Mouse (Mus musculus): ENCODE measurements around the gene Hs1bp3. TPM values are rescaled to one million over a fixed set of nuclear protein-coding genes. Genes with fewer than 3 reads are reported as not detected.
A peak's percentile ranks its signal among the peaks of the same experiment; 100 is the strongest.

Gene Hs1bp3
- total RNA-seq, 2 experiments from 2014 or later = 10.5 to 12.0 TPM

DNA sequence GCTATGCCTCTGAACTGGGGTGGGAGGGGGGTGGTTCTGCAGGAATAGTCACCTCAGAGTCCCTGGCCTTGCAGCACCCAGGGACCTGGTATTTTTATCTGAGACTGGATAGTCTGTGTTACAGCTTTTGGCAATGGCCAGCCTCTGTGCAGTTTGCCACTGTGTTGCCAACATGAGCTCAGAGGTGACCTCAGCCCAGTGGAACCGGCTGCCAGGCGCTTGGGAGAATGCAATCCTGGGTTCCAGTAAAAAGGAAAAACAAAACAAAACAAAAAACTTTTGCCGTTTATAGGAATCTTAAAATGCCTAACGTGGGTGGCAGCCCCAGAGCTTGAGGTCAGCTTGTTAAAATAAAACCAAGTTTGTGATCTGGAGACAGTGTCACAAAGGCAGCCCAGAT, 21.0 kb downstream of the Hs1bp3 start:
- DNase-seq (ENCODE audit: low spot score in 2 of 2) = no peak

DNA sequence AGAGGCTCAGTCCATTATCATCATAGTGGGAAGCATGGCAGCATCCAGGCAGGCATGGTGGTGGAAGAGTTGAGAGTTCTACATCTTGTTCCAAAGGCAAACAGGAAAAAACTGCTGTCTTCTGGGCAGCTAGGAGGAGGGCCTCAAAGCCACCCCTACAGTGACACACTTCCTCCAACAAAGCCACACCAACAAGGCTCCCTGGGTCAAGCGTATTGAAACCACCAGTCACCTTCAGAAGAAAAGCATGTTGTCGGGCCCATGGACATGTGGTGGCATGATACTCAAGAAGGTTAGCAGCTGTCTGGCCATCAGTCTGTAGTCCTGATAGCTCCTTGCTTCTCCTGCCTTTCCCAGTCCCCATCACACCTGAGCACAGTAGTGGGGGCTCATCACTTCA, 22.3 kb downstream of the Hs1bp3 start:
- DNase-seq (ENCODE audit: low spot score in 2 of 2) = no peak

DNA sequence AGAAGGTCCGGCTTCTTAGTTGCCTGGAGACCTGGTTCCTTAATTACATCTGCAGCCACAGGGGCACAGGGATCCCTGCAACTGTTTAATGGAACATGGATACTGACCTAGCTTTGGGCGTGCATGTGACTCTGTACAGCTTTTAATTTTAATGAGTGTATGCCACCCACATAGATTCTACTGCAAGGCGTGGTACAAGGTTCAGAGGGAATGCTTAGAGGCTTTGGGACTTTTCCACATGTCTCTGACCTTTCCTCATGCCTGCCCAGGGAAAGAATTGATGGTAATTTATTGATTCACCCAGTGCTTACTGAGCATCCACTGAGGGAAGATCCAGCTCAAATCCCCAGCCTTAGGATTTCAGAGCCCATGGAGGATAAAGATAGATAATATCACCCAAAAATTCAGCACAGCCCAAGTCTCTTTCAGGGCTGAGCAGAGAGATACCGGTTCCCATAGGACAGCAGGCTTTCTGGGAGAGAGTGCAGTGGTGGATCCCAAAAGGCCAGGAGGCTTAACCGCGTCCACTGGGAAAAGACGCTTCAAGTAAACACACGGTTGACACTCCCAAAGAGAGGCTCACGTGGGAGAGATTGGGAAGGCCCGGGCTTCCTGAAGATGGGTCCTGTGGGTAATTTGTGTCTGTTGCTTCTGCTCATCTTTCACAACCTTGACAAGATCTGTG, 23.5 kb downstream of the Hs1bp3 start:
- DNase-seq (ENCODE audit: low spot score in 2 of 2) = no peak

- DNase-seq (ENCODE audit: low spot score in 2 of 2) = no peak
Measured at GRCm38 (mm10) chr12:8337286-8338060, 24.2 kb downstream of the Hs1bp3 start.

DNA sequence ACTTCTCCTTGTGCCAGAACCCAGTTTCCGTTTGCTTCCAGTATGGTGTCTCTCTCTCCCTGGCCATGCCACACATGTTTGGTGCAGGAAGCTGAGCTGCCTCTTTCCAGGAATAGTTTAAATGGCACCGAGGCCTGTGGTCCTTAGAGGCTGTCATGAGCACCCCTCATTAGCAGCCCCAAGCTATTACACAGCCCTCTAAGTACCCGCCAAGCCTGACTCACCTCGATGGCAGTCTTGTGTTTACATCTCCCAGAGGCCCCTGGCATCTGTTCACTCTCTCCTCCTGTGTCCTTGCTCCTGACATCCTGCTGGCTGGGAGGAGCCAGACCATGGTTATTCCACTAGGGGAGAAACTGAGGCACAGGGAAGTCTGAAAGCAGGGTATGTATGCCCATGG, 25.3 kb downstream of the Hs1bp3 start:
- no peak for DNase-seq (ENCODE audit: low spot score in 2 of 2)

- DNase-seq (ENCODE audit: low spot score in 2 of 2) = no peak
Measured at GRCm38 (mm10) chr12:8338918-8339317, 25.7 kb downstream of the Hs1bp3 start.

GRCm38 (mm10) chr12:8339591-8340319, 26.5 kb downstream of the Hs1bp3 start:
- DNase-seq (ENCODE audit: low spot score in 2 of 2) = no peak

DNA sequence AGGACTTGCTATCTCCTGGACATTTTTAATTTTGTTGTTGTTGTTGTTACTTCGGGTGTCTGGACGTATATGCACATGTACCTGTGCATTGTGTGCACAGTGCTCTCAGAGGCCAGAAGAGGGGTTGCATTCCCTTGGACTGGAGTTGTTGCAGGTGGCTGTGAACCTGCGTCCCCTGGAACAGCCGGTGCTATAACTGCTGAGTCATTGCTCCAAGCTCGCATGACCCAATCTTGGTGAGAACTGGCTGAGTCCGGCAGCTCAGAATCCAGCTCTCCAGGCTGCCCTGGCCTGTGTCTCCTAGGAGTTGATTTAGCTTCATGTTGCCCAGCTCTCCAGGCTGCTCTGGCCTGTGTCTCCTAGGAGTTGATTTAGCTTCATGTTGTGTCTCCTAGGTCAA, 27.8 kb downstream of the Hs1bp3 start:
- DNase-seq (ENCODE audit: low spot score in 2 of 2) = no peak

DNA sequence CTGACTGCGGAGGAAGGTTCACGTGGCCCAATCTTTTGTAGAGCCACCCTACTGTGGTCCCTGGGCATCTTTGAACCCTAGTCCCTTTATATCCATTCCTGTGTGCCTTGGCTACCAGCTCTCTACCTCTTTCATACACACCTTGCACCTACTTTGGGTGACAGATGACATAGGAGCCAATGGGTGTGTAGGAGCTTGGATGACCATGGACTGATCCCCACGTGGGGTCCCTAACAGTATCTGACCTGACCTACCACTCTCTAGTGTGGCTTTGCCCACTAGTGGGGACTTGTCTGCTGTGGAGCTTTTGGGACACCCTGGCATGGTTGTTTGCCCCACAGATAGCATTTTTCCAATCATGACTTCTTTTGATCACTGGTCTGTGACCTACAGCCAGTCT, 30.1 kb downstream of the Hs1bp3 start:
- DNase-seq (ENCODE audit: low spot score in 2 of 2) = no peak

DNA sequence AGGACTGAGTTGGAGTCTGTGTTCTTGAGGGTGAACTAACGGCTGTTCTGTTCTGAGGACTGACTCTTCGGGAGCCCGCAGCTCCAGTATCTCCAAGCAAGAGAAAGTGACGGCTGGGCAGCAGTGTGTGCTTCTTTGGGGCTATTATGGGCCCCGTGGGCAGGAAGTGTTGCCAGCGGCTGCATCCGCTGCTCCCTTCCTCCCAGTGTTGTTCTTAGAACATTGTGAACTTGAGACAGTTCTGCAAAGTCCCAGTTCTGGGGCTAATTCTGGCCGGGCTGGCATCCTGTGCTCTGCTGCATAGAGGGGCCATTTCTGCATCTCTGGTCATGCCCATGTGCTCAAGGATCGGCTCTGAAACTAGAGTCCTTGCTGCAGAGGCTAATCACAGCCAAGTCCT, 31.7 kb downstream of the Hs1bp3 start:
- DNase-seq (ENCODE audit: low spot score in 2 of 2) = no peak

GRCm38 (mm10) chr12:8345539-8345938, 32.3 kb downstream of the Hs1bp3 start:
- DNase-seq (ENCODE audit: low spot score in 2 of 2) = no peak

DNA sequence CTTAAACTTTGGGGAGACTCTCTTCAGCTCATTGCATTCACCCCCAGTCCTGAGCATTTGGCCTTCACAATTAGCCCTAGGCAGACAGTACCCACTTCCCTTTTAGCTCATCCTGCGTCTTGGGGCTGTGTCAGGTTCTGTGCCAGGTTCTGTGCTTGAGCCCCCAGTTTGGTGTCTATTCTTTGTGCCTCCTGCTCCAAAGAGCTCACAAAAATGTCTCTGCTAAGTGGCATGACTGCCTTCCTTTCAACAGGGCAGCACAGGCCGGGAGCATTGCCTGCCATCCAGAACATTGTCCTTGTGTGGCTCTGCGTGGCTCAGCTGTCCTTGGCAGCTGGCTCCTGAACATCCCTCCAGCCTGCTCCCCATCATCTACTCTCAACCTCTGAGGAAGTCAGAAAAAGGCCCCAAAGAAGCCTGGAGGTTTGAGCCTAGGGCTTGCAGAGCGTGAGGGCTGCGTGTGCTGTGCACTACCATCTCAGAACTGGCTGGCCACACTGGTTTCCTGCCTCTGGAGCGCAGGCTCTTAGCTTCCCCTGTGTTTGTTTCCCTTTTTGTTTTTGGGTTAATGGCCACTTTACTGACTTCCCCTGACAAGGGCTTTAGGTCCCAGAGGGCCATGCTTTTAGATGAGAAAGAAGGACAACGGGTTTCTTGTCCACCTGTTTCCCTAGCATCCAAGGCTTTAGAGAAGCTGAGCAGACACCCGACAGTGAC, 34.7 kb downstream of the Hs1bp3 start:
- peak in 1 of 2 experiments; percentile 17 for DNase-seq (ENCODE audit: low spot score in 2 of 2)

- DNase-seq (ENCODE audit: low spot score in 2 of 2) = peak in 1 of 2 experiments; percentile 10
Measured at GRCm38 (mm10) chr12:8348733-8349513, 35.7 kb downstream of the Hs1bp3 start.

- DNase-seq (ENCODE audit: low spot score in 2 of 2) = no peak
Measured at GRCm38 (mm10) chr12:8351025-8351903, 38.0 kb downstream of the Hs1bp3 start.

GRCm38 (mm10) chr12:8353071-8353470, 39.8 kb downstream of the Hs1bp3 start:
- no peak for DNase-seq (ENCODE audit: low spot score in 2 of 2)

- DNase-seq (ENCODE audit: low spot score in 2 of 2) = no peak
Measured at GRCm38 (mm10) chr12:8354187-8354586, 41.0 kb downstream of the Hs1bp3 start.

DNA sequence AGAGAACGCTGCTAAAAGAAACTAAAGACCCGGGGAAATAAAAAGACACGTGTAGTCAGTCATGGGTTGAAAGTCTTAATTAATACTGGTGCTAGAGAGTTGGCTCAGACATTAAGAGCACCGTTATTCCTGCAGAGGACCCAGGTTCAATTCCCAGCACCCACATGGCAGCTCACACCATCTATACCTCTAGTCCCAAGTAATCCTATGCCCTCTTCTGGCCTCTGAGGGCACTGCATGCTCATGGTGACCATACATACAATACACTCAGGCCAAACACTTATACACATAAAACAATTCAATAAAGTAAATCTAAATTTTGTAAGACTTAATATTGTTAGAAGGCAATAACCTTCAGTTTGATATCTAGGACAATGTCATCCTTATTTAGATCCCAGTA, 41.8 kb downstream of the Hs1bp3 start:
- no peak for DNase-seq (ENCODE audit: low spot score in 2 of 2)

GRCm38 (mm10) chr12:8357449-8357848, 44.2 kb downstream of the Hs1bp3 start:
- DNase-seq (ENCODE audit: low spot score in 2 of 2) = peak; percentile 52 to 58

- no peak for DNase-seq (ENCODE audit: low spot score in 2 of 2)
Measured at GRCm38 (mm10) chr12:8358344-8358966, 45.2 kb downstream of the Hs1bp3 start.

Data from layer of hippocampus, postnatal 10 days (tissue).